Mouse (Mus musculus) kidney, postnatal 0 days (tissue): Measurements from ENCODE around the gene Gbgt1. TPM values are rescaled to one million over a fixed set of nuclear protein-coding genes. Genes with fewer than 3 reads are reported as not detected.

ENCODE experiments used
- ATAC-seq: fragments of 200-750 bp; cut with Nextera tagmentation; replicated peaks from 2 replicates; pipeline ENCODE4 v1.8.0; 2017; ENCODE audit warnings: low read depth, moderate number of reproducible peaks, moderate TSS enrichment, moderate library complexity; ENCODE audit not compliant: low FRiP score
- DNase-seq: peaks from one replicate; pipeline ENCODE4 v3.0.0-alpha.2; 2016; ENCODE audit warnings: low spot score
- H3K27ac ChIP-seq: fragments of 300-500 bp; sonication (generic); 2 replicates; pipeline ENCODE4 v1.5.1; 2014; ENCODE audit warnings: mild to moderate bottlenecking
- H3K27me3 ChIP-seq: fragments of 300-500 bp; sonication (generic); 2 replicates; pipeline ENCODE4 v1.6.1; 2014; ENCODE audit warnings: low read length, mixed read lengths; ENCODE audit not compliant: insufficient read depth
- H3K36me3 ChIP-seq: fragments of 300-500 bp; sonication (generic); 2 replicates; pipeline ENCODE4 v1.6.1; 2014; ENCODE audit warnings: low read length, mixed read lengths; ENCODE audit not compliant: insufficient read depth
- H3K4me1 ChIP-seq: fragments of 300-500 bp; sonication (generic); replicated peaks from 2 replicates; pipeline ENCODE4 v1.6.1; 2014; ENCODE audit warnings: antibody characterized with exemption, low read length, mixed read lengths; ENCODE audit not compliant: insufficient read depth
- H3K4me2 ChIP-seq: fragments of 300-500 bp; sonication (generic); 2 replicates; pipeline ENCODE4 v1.6.1; 2014; ENCODE audit warnings: mild to moderate bottlenecking, low read length, moderate library complexity, mixed read lengths
- H3K4me3 ChIP-seq: fragments of 300-500 bp; sonication (generic); replicated peaks from 2 replicates; pipeline ENCODE4 v1.5.1; 2014; ENCODE audit warnings: low read depth, low read length
- H3K9ac ChIP-seq: fragments of 300-500 bp; sonication (generic); 2 replicates; pipeline ENCODE4 v1.6.1; 2014; ENCODE audit warnings: low read depth, low read length
- H3K9me3 ChIP-seq: fragments of 300-500 bp; sonication (generic); replicated peaks from 2 replicates; pipeline ENCODE4 v1.6.1; 2016; ENCODE audit warnings: low read length, inconsistent platforms, mixed read lengths
- CTCF ChIP-seq: IDR thresholded peaks from 2 replicates; pipeline ENCODE4 v1.5.1; 2016; ENCODE audit warnings: antibody characterized with exemption, low read depth, mild to moderate bottlenecking, moderate library complexity
- WGBS: fragments of 180-500 bp; shearing (Covaris S2); extraction: QIAGEN DNeasy Blood & Tissue Kit; methylation state at CpG from one replicate; pipeline ENCODE4 v1.1.7; 2014; 5-methylcytosine and 5-hydroxymethylcytosine counted together
- polyA plus RNA-seq: library from polyadenylated mRNA; unstranded; fragments of >200 nt; fragmentation: Nextera tagmentation; extraction: Ambion mirVana; gene quantifications from 2 replicates; pipeline ENCODE4 v1.2.1, GENCODE M21; 2015

Gene Gbgt1
- polyA plus RNA-seq, 1 experiment from 2014 or later, result 2.4 TPM

- Histone ChIP-seq H3K36me3 (no peaks in the 10 kb centered on the region), H3K27me3 (no peaks in the 10 kb centered on the region), H3K4me2 (no peak overlapping the region), H3K4me3 (no peak overlapping the region), H3K9ac (no peak overlapping the region), H3K9me3 (no peaks in the 10 kb centered on the region), H3K27ac (no peak overlapping the region), H3K4me1 (peaks cover 39% of the 10 kb centered on the region)
- TF ChIP-seq CTCF, result no peak
- DNase-seq (no peak), ATAC-seq (no peak)
- WGBS, result 77% methylated on average over 19 of the region's 20 CpGs
Observed at GRCm38 (mm10) chr2:28527436-28528353, 31.0 kb downstream of the Gbgt1 start.

- Histone ChIP-seq H3K4me2 (no peak overlapping the region), H3K9ac (no peak overlapping the region), H3K27ac (no peak overlapping the region), H3K4me3 (no peak overlapping the region), H3K9me3 (no peaks in the 10 kb centered on the region), H3K4me1 (peaks cover 43% of the 10 kb centered on the region), H3K27me3 (no peaks in the 10 kb centered on the region), H3K36me3 (no peaks in the 10 kb centered on the region)
- ATAC-seq (no peak), DNase-seq (no peak)
- WGBS, result 70% methylated on average over 7 of the region's 7 CpGs
- TF ChIP-seq CTCF, result no peak
Observed at GRCm38 (mm10) chr2:28528354-28528730, 31.7 kb downstream of the Gbgt1 start.

GRCm38 (mm10) chr2:28529856-28530255, 33.2 kb downstream of the Gbgt1 start:
- Histone ChIP-seq H3K27me3 (no peaks in the 10 kb centered on the region), H3K4me2 (no peak overlapping the region), H3K9ac (no peak overlapping the region), H3K4me3 (no peak overlapping the region), H3K9me3 (no peaks in the 10 kb centered on the region), H3K27ac (no peak overlapping the region), H3K36me3 (no peaks in the 10 kb centered on the region), H3K4me1 (peaks cover 40% of the 10 kb centered on the region)
- DNase-seq (no peak), ATAC-seq (no peak)
- TF ChIP-seq CTCF, result no peak
- WGBS, result 65% methylated on average over 4 of the region's 4 CpGs

GRCm38 (mm10) chr2:28530311-28530710, 33.6 kb downstream of the Gbgt1 start:
- Histone ChIP-seq H3K9ac (no peak overlapping the region), H3K4me2 (no peak overlapping the region), H3K36me3 (no peaks in the 10 kb centered on the region), H3K4me3 (no peak overlapping the region), H3K27me3 (no peaks in the 10 kb centered on the region), H3K9me3 (no peaks in the 10 kb centered on the region), H3K27ac (no peak overlapping the region), H3K4me1 (peaks cover 35% of the 10 kb centered on the region)
- 45% methylated on average over 7 of the region's 7 CpGs for WGBS
- no peak for TF ChIP-seq CTCF
- DNase-seq (peak; percentile 71), ATAC-seq (no peak)

GRCm38 (mm10) chr2:28532938-28533771, 36.5 kb downstream of the Gbgt1 start:
- peak; percentile 94 for DNase-seq
- H3K9me3 ChIP-seq, result no peaks in the 10 kb centered on the region
- TF ChIP-seq CTCF, result no peak
- 0 out of 2 replicates have a peak overlapping the region, but pooled peaks have one; percentile 42 for H3K27ac ChIP-seq
- H3K9ac ChIP-seq, result peak overlapping the region; percentile 63
- 2% methylated on average over 49 of the region's 49 CpGs for WGBS
- peak; percentile 94 for ATAC-seq
- H3K4me2 ChIP-seq, result peak overlapping the region; percentile 75
- H3K36me3 ChIP-seq, result no peaks in the 10 kb centered on the region
- peak overlapping the region; percentile 55 for H3K4me3 ChIP-seq
- H3K4me1 ChIP-seq, result peaks cover 26% of the 10 kb centered on the region
- no peaks in the 10 kb centered on the region for H3K27me3 ChIP-seq

- no peak for ATAC-seq
Observed at GRCm38 (mm10) chr2:28533901-28534435, 37.3 kb downstream of the Gbgt1 start.

More at GRCm38 (mm10) chr2:28533901-28534435, 37.3 kb downstream of the Gbgt1 start:
- WGBS, result 65% methylated on average over 7 of the region's 7 CpGs
- Histone ChIP-seq H3K4me3 (peak overlapping the region; percentile 55), H3K9ac (peak overlapping the region; percentile 63), H3K4me1 (peaks cover 29% of the 10 kb centered on the region), H3K36me3 (no peaks in the 10 kb centered on the region), H3K27ac (peak overlapping the region; percentile 60; the same call in 1 of the 2 replicates), H3K4me2 (peak overlapping the region; percentile 75), H3K9me3 (no peaks in the 10 kb centered on the region), H3K27me3 (no peaks in the 10 kb centered on the region)
- no peak for TF ChIP-seq CTCF
- DNase-seq, result no peak
